ENCODE assay signal across 21 mouse cellular contexts in genomic region chr7:112658939-112659338, GRCm38 (mm10). TPM values are rescaled to one million over a fixed set of nuclear protein-coding genes. Genes with fewer than 3 reads are reported as not detected.
"Had no signal": no experiment of that assay in that cellular context is flagged by ENCODE, and none has a peak within 500 bp of the region (broad histone marks: within the 10 kb centered on the region; RNA-seq: fewer than 3 reads in every experiment).

No protein-coding gene starts in this region.

- H3K36me3 ChIP-seq: kidney, embryonic 15.5 days; liver, embryonic 13.5 days; midbrain, embryonic 12.5 days; neural tube, embryonic 13.5 days; stomach, embryonic 15.5 days had no signal

- DNase-seq: kidney, postnatal 10 days; kidney, postnatal 36 days; layer of hippocampus, postnatal 36 days; liver, embryonic 13.5 days; lung, adult 2 months; lung, postnatal 14 days; lung, postnatal 4 days; retina, postnatal 1 day; right cerebral cortex, postnatal 25 days; spleen, adult 18-20 months; thymus, postnatal 25 days had no signal

- H3K27me3 ChIP-seq: kidney, embryonic 15.5 days; liver, embryonic 13.5 days; midbrain, embryonic 12.5 days; neural tube, embryonic 13.5 days; stomach, embryonic 15.5 days had no signal

- H3K9ac ChIP-seq: kidney, embryonic 15.5 days; liver, embryonic 13.5 days; midbrain, embryonic 12.5 days; neural tube, embryonic 13.5 days; stomach, embryonic 15.5 days had no signal

- H3K9me3 ChIP-seq: kidney, embryonic 15.5 days; liver, embryonic 13.5 days; midbrain, embryonic 12.5 days; neural tube, embryonic 13.5 days; stomach, embryonic 15.5 days had no signal

- H3K4me1 ChIP-seq: liver, embryonic 13.5 days had no signal

- H3K4me3 ChIP-seq: kidney, embryonic 15.5 days; left cerebral cortex, adult 2 months; liver, embryonic 13.5 days; midbrain, embryonic 12.5 days; myocyte; neural tube, embryonic 13.5 days; stomach, embryonic 15.5 days had no signal

- H3K27ac ChIP-seq: kidney, embryonic 15.5 days; left cerebral cortex, adult 2 months; liver, embryonic 13.5 days; midbrain, embryonic 12.5 days; neural tube, embryonic 13.5 days; stomach, embryonic 15.5 days had no signal

- ATAC-seq: midbrain, embryonic 16.5 days had no signal

- H3K4me2 ChIP-seq: kidney, embryonic 15.5 days; liver, embryonic 13.5 days; midbrain, embryonic 12.5 days; neural tube, embryonic 13.5 days; stomach, embryonic 15.5 days had no signal

RNA-seq across cellular contexts. Expression of gene Tead1, which starts 20.2 kb away (rescaled TPM):
- total RNA-seq: megakaryocyte progenitor cell, adult 5-6 weeks; megakaryocyte-erythroid progenitor cell, adult 5-6 weeks; monocyte, adult 5-6 weeks had no signal
